Mouse (Mus musculus) liver, postnatal 0 days (tissue): ENCODE data around the gene A630023A22Rik.

Experiments
- CTCF ChIP-seq: sonication (generic); IDR thresholded peaks from 2 replicates; pipeline ENCODE4 v1.5.1; 2016; ENCODE audit warnings: antibody characterized with exemption, low read depth
- EP300 ChIP-seq: IDR thresholded peaks from 2 replicates; pipeline ENCODE4 v1.6.1; 2016; ENCODE audit warnings: antibody characterized with exemption, low read depth, mild to moderate bottlenecking

DNA sequence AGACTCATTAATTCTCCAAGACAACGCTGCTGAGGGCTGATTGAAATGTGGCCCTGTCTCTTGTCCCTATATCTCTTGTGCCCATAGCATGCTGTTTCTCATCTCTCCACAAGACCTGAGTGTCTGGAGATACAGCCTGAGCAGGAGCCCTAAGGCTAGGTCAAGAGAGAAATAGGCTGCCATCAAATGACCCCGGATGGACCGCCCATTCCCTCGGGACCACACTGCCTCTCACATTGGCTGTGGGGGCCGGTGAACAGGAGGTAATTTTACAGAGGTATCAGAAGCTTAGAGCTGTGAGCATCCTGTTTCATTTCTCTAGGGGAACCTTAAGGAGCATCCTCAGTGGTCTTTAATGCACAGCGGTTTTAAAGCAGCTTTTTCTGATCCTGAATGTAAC lies 28.7 kb upstream of the A630023A22Rik start:
- TF ChIP-seq CTCF (no peak), EP300 (no peak)
